Mouse (Mus musculus) frontal cortex, adult (tissue): ENCODE measurements around the gene Hist1h2ab.

Source experiments
- ATAC-seq: cut with Nextera tagmentation; 2 replicates; pipeline ENCODE4 v1.9.2; 2017; ENCODE audit warnings: mild to moderate bottlenecking, moderate library complexity, mixed read lengths; ENCODE audit not compliant: low TSS enrichment

Hist1h2ab gene

DNA sequence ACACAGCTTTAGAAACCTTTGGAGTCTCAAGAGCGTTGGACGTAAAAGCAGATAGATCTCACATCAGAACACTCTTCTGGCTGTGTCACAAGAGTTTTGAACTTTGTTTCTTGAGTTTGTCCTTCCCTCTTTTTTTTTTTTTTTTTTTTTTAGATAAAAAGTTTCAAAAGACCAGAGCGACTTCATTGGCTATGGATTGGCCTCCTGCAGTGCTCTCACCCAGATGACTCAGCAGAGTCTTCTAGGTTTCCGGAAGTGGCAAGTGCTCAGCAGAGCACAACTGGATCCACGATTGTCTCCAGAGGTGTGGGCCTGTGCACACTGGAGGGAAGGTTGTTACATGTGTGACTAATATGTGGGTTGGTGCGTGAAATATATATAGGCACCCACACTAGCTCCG lies 27.4 kb downstream of the Hist1h2ab start:
- ATAC-seq: no peak

DNA sequence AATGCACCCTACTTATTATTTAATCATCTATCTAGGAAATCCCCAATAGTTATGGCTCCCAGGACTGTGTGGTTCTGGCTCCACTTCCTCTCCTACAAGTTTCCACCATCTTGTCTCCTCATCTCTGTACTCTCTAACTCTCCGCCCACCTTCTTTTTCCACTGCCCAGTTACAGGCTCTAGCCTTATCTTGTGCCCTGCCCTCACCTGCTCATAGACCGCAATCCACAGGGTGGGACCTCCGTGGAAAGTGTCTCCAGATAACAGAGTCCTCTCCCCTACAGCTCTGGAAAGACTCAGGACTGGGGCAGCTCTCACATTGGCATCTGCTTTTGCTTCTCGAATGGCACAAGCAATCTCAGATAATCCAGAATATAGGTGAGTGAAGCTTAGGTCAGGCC lies 28.1 kb downstream of the Hist1h2ab start:
- ATAC-seq: no peak

DNA sequence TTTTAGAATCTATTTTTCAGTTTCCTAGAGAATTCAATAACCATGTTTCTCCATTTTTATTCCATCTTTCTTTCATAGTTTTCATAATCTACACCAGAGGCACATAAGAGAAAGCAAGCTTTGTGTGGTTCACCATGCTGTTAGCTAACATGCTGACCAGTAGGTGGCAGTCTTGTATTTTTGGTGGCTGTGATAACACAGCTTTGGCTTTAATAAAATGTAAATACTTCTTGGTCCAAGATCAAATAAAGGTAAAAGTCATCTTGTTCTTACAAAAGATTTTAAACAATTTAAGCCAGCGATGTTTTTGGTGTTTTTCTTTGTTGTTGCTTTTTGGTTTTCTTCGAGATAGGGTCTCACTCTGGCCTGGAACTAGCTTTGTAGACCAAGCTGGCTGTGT lies 41.6 kb downstream of the Hist1h2ab start:
- peak; percentile 95 for ATAC-seq

DNA sequence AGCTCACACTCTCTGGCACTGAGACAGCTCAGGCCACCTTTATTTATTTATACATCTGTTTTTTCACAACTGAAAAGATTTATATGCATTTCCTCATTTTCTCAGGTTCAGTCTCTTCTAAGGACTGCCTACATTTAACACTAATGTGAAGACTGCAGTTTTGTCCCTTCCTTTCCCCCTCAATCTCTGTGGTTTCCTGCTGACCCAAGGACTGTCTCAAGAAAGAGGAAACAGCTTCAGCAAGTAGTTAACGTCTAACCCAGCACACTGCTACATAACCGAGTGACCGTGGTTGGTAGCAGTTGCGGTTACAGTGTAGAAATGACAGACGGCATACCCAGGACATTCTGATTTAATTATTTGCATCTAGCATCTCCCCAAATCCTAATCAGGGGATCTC lies 48.5 kb downstream of the Hist1h2ab start:
- no peak for ATAC-seq
